ENCODE assay signal across 22 mouse cellular contexts in genomic region chr12:107138677-107139400, GRCm38 (mm10).
DNase-seq lines count a peak whose midpoint lies in the region; ATAC-seq and TF ChIP-seq lines count a peak whose summit lies in the region.
"Had no signal": no experiment of that assay in that cellular context is flagged by ENCODE, and none has a peak within 500 bp of the region (broad histone marks: within the 10 kb centered on the region; RNA-seq: fewer than 3 reads in every experiment).

No protein-coding gene starts in this region.

- no peak overlapping the region for H3K4me3 ChIP-seq in midbrain, embryonic 11.5 days (ENCODE audit: low read depth, low read length)
- H3K4me3 ChIP-seq in midbrain, embryonic 10.5 days, result no peak overlapping the region
- H3K4me3 ChIP-seq in thymus, adult 2 months (ENCODE audit: control insufficient read depth, insufficient read depth, low read length), result no peak overlapping the region
- H3K4me3 ChIP-seq: embryonic facial prominence, embryonic 15.5 days; layer of hippocampus, adult 2 months; limb, embryonic 15.5 days; megakaryocyte, embryonic 14.5 days had no signal

- no peak for TF ChIP-seq CTCF in thymus, adult 2 months (IDR thresholded peaks at IDR 0.05; ENCODE audit: borderline replicate concordance, control insufficient read depth, extremely low read depth, insufficient read depth, low read length, poor library complexity)

- no peak overlapping the region for H3K27ac ChIP-seq in midbrain, embryonic 11.5 days (ENCODE audit: low read depth, low read length)
- H3K27ac ChIP-seq in midbrain, embryonic 10.5 days (replicated peaks), result no peak overlapping the region
- peak overlapping the region; percentile 99 for H3K27ac ChIP-seq in thymus, adult 2 months (ENCODE audit: control insufficient read depth, insufficient read depth, low read length)
- H3K27ac ChIP-seq: embryonic facial prominence, embryonic 15.5 days; layer of hippocampus, adult 2 months; limb, embryonic 15.5 days had no signal

- no peak for TF ChIP-seq POLR2A in thymus, adult 2 months (IDR thresholded peaks at IDR 0.05; ENCODE audit: control insufficient read depth, extremely low read depth, insufficient read depth, low read length, poor library complexity)

- no peaks in the 10 kb centered on the region for H3K36me3 ChIP-seq in midbrain, embryonic 11.5 days (ENCODE audit: control insufficient read depth, insufficient read depth, low read length)
- H3K36me3 ChIP-seq in midbrain, embryonic 10.5 days, result no peaks in the 10 kb centered on the region
- H3K36me3 ChIP-seq in thymus, adult 2 months (ENCODE audit: control insufficient read depth, insufficient read depth, low read length), result no peaks in the 10 kb centered on the region
- H3K36me3 ChIP-seq: embryonic facial prominence, embryonic 15.5 days; limb, embryonic 15.5 days had no signal

- no peaks in the 10 kb centered on the region for H3K4me1 ChIP-seq in midbrain, embryonic 11.5 days (ENCODE audit: control insufficient read depth, insufficient read depth, low read length)
- H3K4me1 ChIP-seq in midbrain, embryonic 10.5 days, result no peaks in the 10 kb centered on the region
- H3K4me1 ChIP-seq in thymus, adult 2 months (replicated peaks; ENCODE audit: control insufficient read depth, insufficient read depth, low read length), result peaks cover 45% of the 10 kb centered on the region
- H3K4me1 ChIP-seq: embryonic facial prominence, embryonic 15.5 days; limb, embryonic 15.5 days; megakaryocyte, embryonic 14.5 days had no signal

- no peak for ATAC-seq in midbrain, embryonic 11.5 days (ENCODE audit: low FRiP score)
- no peak for ATAC-seq in cerebellum, adult (ENCODE audit: insufficient number of reproducible peaks, low FRiP score, low TSS enrichment)
- ATAC-seq: liver, postnatal 0 days; midbrain, embryonic 16.5 days; Patski had no signal

- no peak overlapping the region for H3K4me2 ChIP-seq in midbrain, embryonic 11.5 days
- H3K4me2 ChIP-seq: embryonic facial prominence, embryonic 15.5 days; limb, embryonic 15.5 days had no signal

- no peaks in the 10 kb centered on the region for H3K27me3 ChIP-seq in midbrain, embryonic 11.5 days (ENCODE audit: control insufficient read depth, insufficient read depth, low read length)
- no peaks in the 10 kb centered on the region for H3K27me3 ChIP-seq in midbrain, embryonic 10.5 days (ENCODE audit: low read depth, poor library complexity, severe bottlenecking)
- H3K27me3 ChIP-seq in thymus, adult 2 months (ENCODE audit: control insufficient read depth, insufficient read depth, low read length), result no peaks in the 10 kb centered on the region
- H3K27me3 ChIP-seq: embryonic facial prominence, embryonic 15.5 days; limb, embryonic 15.5 days; megakaryocyte, embryonic 14.5 days; Patski had no signal

- WGBS in midbrain, embryonic 11.5 days, result 90% methylated on average over 8 of the region's 8 CpGs
- 94% methylated on average over 8 of the region's 8 CpGs for WGBS in midbrain, embryonic 10.5 days
- 11% methylated on average over 8 of the region's 8 CpGs for WGBS in thymus, adult 2 months

- peak; percentile 72 for DNase-seq in midbrain, embryonic 11.5 days (ENCODE audit: low spot score, missing footprints)
- no peak for DNase-seq in midbrain, embryonic 10.5 days (ENCODE audit: low spot score)
- DNase-seq in T-cell, adult 2 months (ENCODE audit: low spot score), result peak; percentile 82
- DNase-seq in thymus, adult 2 months, result peak; percentile 77
- DNase-seq in urinary bladder, adult 2 months (ENCODE audit: low spot score), result no peak
- DNase-seq in layer of hippocampus, adult 9-11 months, result no peak
- DNase-seq: adrenal gland, postnatal 14 days; B cell, adult 2 months; cerebellum, adult 11-12 months; cerebellum, postnatal 36 days; heart, adult 11 months; kidney, adult 8-10 months; kidney, postnatal 14 days; liver, postnatal 0 days; lung, postnatal 10 days had no signal

- H3K9me3 ChIP-seq in midbrain, embryonic 11.5 days (ENCODE audit: control insufficient read depth, low read length), result no peaks in the 10 kb centered on the region
- no peaks in the 10 kb centered on the region for H3K9me3 ChIP-seq in midbrain, embryonic 10.5 days (replicated peaks)
- H3K9me3 ChIP-seq: embryonic facial prominence, embryonic 15.5 days; limb, embryonic 15.5 days had no signal

- no peak overlapping the region for H3K9ac ChIP-seq in midbrain, embryonic 11.5 days (ENCODE audit: low read length)
- H3K9ac ChIP-seq: embryonic facial prominence, embryonic 15.5 days; limb, embryonic 15.5 days; liver, postnatal 0 days had no signal

Comparison
In these comparisons a context has a peak if more than half of its experiments do, and no peak if none do; other contexts are left out.
1. DNase-seq: peak in midbrain, embryonic 11.5 days (single experiment), T-cell, adult 2 months (single experiment) and thymus, adult 2 months (single experiment); none in midbrain, embryonic 10.5 days (single experiment), urinary bladder, adult 2 months (single experiment) and layer of hippocampus, adult 9-11 months (single experiment).